Mouse (Mus musculus) embryo, embryonic 10 days (tissue): ENCODE data around the gene Rpl5.
A peak's percentile ranks its signal among the peaks of the same experiment; 100 is the strongest.
"Not testable (repeated sequence)": the region's sequence is repeated elsewhere in the genome, so short reads cannot be mapped to it uniquely, and the experiment has no call there.

ENCODE experiments used
- DNase-seq: peaks from one replicate; pipeline ENCODE4 v3.0.0-alpha.2; 2015; ENCODE audit warnings: low spot score

Gene Rpl5

GRCm38 (mm10) chr5:107901014-107901615 is 813 bp downstream of the Rpl5 start:
- peak; percentile 41 for DNase-seq

- DNase-seq = peak; percentile 2
Measured at GRCm38 (mm10) chr5:107904325-107904724, 4.0 kb downstream of the Rpl5 start.

DNA sequence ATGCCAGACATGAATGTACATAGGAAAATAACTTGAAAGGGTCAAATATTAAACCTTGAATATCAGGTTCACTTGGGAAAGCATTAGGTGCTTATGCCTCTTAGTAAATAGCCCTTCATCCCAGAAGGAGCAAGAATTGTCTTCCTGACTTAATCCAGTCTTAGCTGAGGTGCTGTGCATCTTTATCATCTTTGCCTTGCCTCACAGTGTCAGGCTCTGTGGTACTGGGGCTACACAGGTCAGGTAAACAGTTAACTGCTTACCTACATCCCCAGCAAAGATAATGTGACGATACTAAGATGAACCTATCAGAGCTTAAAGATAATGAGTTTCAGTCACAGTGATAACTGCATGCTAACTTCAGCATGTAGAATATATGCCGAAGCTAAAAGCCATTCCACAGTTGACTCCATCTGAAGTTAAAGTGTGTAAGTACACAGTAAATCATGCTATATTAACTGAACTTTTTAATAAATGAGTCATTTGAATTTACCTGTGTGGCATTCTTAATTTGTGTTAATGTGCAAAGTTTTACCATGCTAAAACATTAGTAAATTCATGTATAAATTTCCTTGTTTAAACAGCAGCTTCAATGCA is 8.3 kb downstream of the Rpl5 start:
- no peak for DNase-seq

GRCm38 (mm10) chr5:107909668-107910067 is 9.4 kb downstream of the Rpl5 start:
- DNase-seq = no peak

GRCm38 (mm10) chr5:107910084-107910616 is 9.8 kb downstream of the Rpl5 start:
- no peak for DNase-seq

- no peak for DNase-seq
Measured at GRCm38 (mm10) chr5:107911012-107911411, 10.7 kb downstream of the Rpl5 start.

DNA sequence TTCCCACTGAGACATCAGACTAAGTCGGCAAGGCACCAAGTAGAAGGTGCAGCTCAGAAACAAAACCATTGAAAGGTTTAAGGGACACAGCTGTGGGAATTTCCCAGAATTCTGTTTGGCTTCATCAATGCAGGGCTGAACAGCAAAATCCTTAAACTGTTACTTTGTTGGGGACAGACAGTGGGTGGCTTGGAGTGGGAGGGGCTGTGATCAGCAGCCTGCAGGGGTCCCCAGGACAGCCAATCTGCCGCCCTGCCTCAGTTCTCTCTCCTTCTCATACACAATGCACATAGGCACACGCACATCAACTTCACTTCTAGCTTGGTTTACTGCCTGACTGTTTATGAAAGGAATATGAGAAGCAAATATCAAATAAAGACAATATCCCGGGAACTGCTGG is 15.0 kb downstream of the Rpl5 start:
- DNase-seq = no peak

GRCm38 (mm10) chr5:107921400-107922252 is 21.3 kb downstream of the Rpl5 start:
- DNase-seq = peak; percentile 83

DNA sequence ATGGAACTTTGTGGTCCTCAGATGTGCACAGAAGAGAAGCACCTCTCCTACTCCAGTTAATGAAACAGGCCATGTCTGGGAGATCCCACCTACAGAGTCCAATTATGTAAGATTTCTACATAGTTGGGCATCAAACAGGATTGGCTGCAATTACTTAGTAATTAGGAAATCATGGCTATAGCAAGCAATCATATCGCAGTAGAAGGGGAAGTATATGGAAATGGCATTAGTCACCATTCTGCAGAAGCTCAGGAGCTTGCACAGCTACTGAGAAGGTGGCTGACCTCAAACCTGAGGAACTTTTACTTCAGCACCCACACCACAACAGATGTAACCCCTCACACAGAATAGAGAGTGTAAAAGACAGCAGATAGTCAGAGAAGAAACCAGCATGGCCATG is 22.5 kb downstream of the Rpl5 start:
- DNase-seq = no peak

- no peak for DNase-seq
Measured at GRCm38 (mm10) chr5:107924564-107924963, 24.3 kb downstream of the Rpl5 start.

DNA sequence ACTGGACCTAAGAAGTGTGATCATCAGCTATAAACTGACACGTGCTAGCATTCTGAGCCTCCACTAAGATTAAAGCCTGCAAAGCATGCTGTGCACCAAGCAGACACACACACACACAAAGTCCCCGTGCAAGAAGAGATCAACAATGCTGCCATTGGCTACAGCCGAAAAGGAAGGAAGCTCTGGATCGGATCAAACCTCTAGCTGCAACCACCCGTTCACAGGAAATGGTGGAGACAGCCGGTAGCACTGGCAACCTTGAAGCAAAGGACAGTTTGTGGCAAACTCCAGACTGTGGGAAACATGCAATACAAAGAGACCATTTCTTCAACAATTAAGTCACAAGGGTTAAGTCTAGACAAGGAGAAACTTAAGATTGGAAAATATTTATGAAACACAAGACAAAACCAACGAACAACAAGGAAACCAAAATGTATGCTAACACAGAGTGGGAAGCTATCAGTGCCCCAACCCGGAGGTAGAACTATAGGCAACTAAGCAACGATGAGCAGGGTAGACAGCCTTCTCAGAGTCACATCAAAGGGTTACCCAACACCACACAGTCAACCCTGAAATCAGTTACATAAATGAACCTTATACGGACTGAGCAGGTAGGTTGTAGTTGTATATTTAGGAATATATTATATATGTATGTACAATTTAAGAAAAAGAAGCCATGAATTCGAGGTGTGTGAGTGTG is 26.4 kb downstream of the Rpl5 start:
- no peak for DNase-seq

DNA sequence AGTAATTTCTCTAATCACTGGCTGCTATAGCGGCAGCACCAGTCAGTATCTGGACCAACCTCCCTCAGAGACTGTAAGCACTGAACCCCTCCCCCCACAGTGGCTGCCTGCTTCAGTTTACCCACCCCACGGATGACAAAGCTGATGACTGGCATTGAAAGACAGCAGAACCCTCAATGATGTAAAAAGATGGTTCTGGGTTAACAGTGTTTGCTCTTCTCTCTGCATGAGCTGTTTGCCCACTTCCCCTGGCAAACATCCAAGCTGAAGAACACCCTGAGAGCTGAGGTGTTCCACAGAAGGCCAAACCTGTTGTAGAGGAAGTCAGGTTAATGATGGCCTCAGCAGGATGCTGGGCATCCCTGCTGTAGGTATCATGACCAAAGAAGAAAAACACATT is 32.3 kb downstream of the Rpl5 start:
- no peak for DNase-seq

DNA sequence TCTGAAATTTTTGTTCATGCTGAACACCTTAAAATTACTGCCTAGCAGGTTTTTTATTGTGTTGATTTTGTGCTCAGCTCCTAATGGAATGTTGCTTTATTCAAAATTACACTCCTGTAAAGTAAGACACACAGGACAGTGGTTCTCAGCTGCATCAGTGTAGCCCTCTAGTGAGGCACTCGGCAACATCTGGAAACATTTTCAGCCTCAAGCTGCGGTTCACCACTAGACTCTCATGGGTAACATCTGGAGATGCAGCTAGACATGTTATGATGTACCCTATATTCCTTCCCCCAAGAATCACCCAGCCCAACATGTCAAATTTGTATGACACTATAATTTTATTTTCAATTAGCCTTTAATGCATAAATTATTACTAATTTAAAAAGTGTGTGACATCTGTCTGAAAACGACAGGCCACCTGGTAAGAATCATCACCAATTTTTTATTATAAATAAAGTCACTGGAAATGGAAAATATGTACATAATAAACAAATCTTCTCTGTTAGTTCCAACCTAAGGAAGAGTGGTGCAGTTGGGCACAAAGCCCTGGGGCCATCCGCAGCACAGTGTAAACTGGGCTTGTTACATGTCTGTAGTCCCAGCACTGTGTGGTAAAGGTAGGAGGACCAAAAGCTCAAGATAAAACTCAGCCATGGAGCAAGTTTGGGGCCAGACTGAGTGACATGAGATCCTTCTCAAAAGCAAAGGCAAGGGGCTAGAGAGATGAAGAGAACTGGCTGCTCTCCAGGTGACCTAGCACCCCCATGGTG is 33.1 kb downstream of the Rpl5 start:
- DNase-seq = peak; percentile 45

GRCm38 (mm10) chr5:107934770-107935543 is 34.7 kb downstream of the Rpl5 start:
- DNase-seq = no peak

GRCm38 (mm10) chr5:107936625-107937389 is 36.5 kb downstream of the Rpl5 start:
- no peak for DNase-seq

DNA sequence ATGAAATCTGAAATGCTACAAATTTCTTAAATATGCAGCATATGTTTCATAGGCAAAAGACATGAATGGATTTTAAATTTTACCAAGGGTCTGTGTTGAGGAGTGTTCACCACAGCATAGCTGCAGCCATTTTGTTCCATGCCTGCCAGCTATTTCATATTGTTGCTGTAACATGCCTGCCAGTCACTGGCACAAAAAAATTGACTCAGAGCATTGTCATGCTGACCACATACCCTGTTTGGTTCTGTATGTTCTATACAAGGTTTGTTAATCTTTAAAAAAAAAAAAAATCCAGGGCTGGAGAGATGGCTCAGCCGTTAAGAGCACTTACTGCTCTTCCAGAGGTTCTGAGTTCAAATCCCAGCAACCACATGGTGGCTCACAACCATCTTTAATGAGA is 38.2 kb downstream of the Rpl5 start:
- DNase-seq = not testable (repeated sequence)

DNA sequence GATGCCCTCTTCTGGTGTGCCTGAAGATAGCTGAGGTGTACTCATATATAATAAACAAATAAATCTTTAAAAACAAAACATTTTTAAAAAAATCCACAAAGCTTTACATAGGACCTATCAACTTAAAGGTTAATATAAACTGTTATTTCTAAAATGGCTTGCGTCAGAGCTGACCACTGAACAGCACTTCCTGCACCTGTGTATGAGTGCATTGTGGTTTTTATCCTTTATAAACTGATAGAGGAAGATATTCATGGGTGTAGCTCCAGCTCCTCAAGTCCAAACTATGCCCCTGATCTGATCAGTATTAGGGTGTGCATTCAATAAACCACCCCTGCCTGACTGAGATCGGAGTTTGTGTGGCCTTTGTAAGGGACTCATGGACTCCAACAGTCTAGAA is 38.6 kb downstream of the Rpl5 start:
- no peak for DNase-seq

DNA sequence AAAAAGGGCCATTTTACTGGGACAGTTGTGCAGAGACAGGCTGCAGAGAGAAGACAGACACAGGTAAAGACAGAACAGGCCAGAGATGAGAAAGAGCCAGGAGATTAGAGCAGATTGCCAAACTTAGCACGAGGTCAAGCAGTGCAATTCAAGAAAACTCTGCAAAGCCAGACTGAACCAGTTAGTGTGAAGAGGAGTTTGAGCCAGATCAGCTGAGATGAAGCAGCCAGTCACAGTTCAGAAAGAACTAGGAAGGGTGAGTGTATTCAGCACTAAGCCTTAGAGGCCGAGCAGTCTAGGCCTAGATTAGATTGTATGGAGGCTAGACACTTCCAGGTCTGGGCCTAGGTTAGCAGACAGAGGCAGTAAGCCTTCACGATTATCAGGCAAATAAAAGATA is 39.4 kb downstream of the Rpl5 start:
- DNase-seq = no peak

- DNase-seq = no peak
Measured at GRCm38 (mm10) chr5:107941222-107941621, 40.9 kb downstream of the Rpl5 start.

DNA sequence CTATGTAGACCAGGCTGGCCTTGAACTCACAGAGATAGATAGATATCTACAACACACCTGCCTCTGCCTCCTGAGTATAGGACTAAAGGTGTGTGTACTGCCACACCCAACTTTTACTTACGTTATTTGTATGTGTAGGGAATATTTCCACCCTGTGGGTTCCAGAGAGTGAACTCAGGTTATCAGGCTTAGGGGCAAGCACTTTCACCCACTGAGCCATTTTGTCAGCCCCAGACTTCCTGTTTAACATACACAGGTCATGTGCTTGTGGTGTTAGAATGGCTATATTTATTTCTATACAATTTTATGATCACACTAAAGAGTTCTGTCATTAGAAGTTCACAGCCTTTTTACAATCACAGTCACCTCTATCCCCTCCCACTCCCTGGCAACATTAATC is 42.6 kb downstream of the Rpl5 start:
- DNase-seq = no peak
